Mouse (Mus musculus) embryonic facial prominence, embryonic 12.5 days (tissue): ENCODE results near the gene Tanc1. TPM values are rescaled to one million over a fixed set of nuclear protein-coding genes. Genes with fewer than 3 reads are reported as not detected.

ENCODE experiments used
- ATAC-seq: fragments of 200-750 bp; cut with Nextera tagmentation; 2 replicates; pipeline ENCODE4 v1.8.0; 2017; ENCODE audit not compliant: insufficient number of reproducible peaks, insufficient read depth, low FRiP score, low TSS enrichment
- H3K27ac ChIP-seq: fragments of 300-500 bp; sonication (generic); 2 replicates; pipeline ENCODE4 v1.5.1; 2016; ENCODE audit warnings: mild to moderate bottlenecking
- H3K27me3 ChIP-seq: fragments of 300-500 bp; sonication (generic); 2 replicates; pipeline ENCODE4 v1.6.1; 2016; ENCODE audit warnings: mild to moderate bottlenecking, moderate library complexity
- H3K36me3 ChIP-seq: fragments of 300-500 bp; sonication (generic); 2 replicates; pipeline ENCODE4 v1.6.1; 2016; ENCODE audit warnings: mild to moderate bottlenecking
- H3K4me1 ChIP-seq: fragments of 300-500 bp; sonication (generic); 2 replicates; pipeline ENCODE4 v1.6.1; 2016
- H3K4me2 ChIP-seq: fragments of 300-500 bp; sonication (generic); replicated peaks from 2 replicates; pipeline ENCODE4 v1.6.1; 2016; ENCODE audit warnings: mild to moderate bottlenecking, moderate library complexity
- H3K4me3 ChIP-seq: fragments of 300-500 bp; sonication (generic); 2 replicates; pipeline ENCODE4 v1.5.1; 2016; ENCODE audit warnings: mild to moderate bottlenecking
- H3K9ac ChIP-seq: fragments of 300-500 bp; sonication (generic); 2 replicates; pipeline ENCODE4 v1.6.1; 2016; ENCODE audit warnings: mild to moderate bottlenecking, moderate library complexity
- H3K9me3 ChIP-seq: fragments of 300-500 bp; sonication (generic); 2 replicates; pipeline ENCODE4 v1.6.1; 2016; ENCODE audit warnings: mild to moderate bottlenecking, moderate library complexity
- WGBS: fragments of 180-500 bp; shearing (Covaris S2); methylation state at CpG from one replicate; pipeline ENCODE4 v1.1.7; 2016; 5-methylcytosine and 5-hydroxymethylcytosine counted together
- polyA plus RNA-seq: library from polyadenylated mRNA; unstranded; fragments of >200 nt; fragmentation: Nextera tagmentation; extraction: Ambion mirVana; gene quantifications from 2 replicates; pipeline ENCODE4 v1.2.1, GENCODE M21; 2016

Gene Tanc1
- polyA plus RNA-seq, 1 experiment from 2014 or later = 37.5 TPM

GRCm38 (mm10) chr2:59882742-59883281 is 271.0 kb downstream of the Tanc1 start:
- H3K4me2 ChIP-seq = peak overlapping the region; percentile 58
- H3K27ac ChIP-seq = 0 out of 2 replicates have a peak overlapping the region, but pooled peaks have one; percentile 54
- H3K9me3 ChIP-seq = no peaks in the 10 kb centered on the region
- no peaks in the 10 kb centered on the region for H3K27me3 ChIP-seq
- H3K9ac ChIP-seq = no peak overlapping the region
- H3K4me1 ChIP-seq = no peaks in the 10 kb centered on the region
- 0 out of 2 replicates have a peak, but pooled peaks have one; percentile 25 for ATAC-seq
- 0 out of 2 replicates have a peak, but pooled peaks cover 3% of the 10 kb centered on the region for H3K36me3 ChIP-seq
- peak overlapping the region; percentile 78 for H3K4me3 ChIP-seq
- 71% methylated on average over 8 of the region's 8 CpGs for WGBS

DNA sequence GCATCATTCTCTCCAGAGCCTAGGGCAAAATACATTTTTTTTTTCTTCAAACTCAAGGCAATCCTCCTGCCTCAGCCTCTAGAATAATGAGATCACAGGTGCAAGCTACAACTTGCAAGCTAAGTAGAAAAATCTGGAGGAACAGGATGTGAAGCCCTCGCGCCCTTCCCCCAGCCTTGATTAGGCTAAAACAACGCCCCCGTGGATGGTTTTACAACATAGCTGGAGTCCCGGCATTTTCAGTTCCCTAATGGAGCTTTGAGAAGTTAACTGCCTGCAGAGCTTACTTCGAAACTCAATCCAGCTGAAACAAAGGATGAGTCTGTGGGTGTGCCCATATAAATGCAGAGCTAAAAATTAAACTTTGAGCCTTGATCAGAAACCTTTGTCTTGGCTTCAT is 277.9 kb downstream of the Tanc1 start:
- peaks cover 10% of the 10 kb centered on the region; the same call in 1 of the 2 replicates for H3K36me3 ChIP-seq

More for the DNA sequence above, 277.9 kb downstream of the Tanc1 start:
- H3K27me3 ChIP-seq = no peaks in the 10 kb centered on the region
- no peak overlapping the region for H3K4me2 ChIP-seq
- no peak overlapping the region for H3K9ac ChIP-seq
- no peak overlapping the region for H3K27ac ChIP-seq
- no peak for ATAC-seq
- no peak overlapping the region for H3K4me3 ChIP-seq
- WGBS = 88% methylated on average over 6 of the region's 6 CpGs
- no peaks in the 10 kb centered on the region for H3K9me3 ChIP-seq
- H3K4me1 ChIP-seq = no peaks in the 10 kb centered on the region

Other genes starting within 250 kb of the Tanc1 start
- gene Dapl1, start 127.4 kb upstream of the Tanc1 start, polyA plus RNA-seq = 13.9 and 16.9 TPM in 2 replicates